Mouse (Mus musculus) R1 (cell line): Measurements from ENCODE around the gene Pou3f1.

Experiments used
- DNase-seq: peaks from one replicate; pipeline ENCODE4 v3.0.0-alpha.2; 2018; ENCODE audit warnings: low read depth, low spot score

Gene Pou3f1

GRCm38 (mm10) chr4:124656518-124656853 is at the start of gene Pou3f1:
Gene Pou3f1 (plus strand): TSS chr4:124656807.
- no peak for DNase-seq

GRCm38 (mm10) chr4:124607166-124607565 is 49.4 kb upstream of the Pou3f1 start:
- DNase-seq, result peak; percentile 30

- DNase-seq, result no peak
Measured at GRCm38 (mm10) chr4:124610066-124610465, 46.5 kb upstream of the Pou3f1 start.

- DNase-seq, result no peak
Measured at GRCm38 (mm10) chr4:124610703-124611102, 45.9 kb upstream of the Pou3f1 start, which contains the start of gene 3100002H09Rik. Gene 3100002H09Rik (minus strand): TSS chr4:124610803.

GRCm38 (mm10) chr4:124611768-124612167 is 44.8 kb upstream of the Pou3f1 start:
- DNase-seq, result no peak

GRCm38 (mm10) chr4:124614189-124614588 is 42.4 kb upstream of the Pou3f1 start:
- DNase-seq, result peak; percentile 96

GRCm38 (mm10) chr4:124615406-124615960 is 41.1 kb upstream of the Pou3f1 start:
- DNase-seq, result no peak

- no peak for DNase-seq
Measured at GRCm38 (mm10) chr4:124615986-124616385, 40.6 kb upstream of the Pou3f1 start.

GRCm38 (mm10) chr4:124616636-124617035 is 40.0 kb upstream of the Pou3f1 start:
- DNase-seq, result no peak

GRCm38 (mm10) chr4:124618599-124618998 is 38.0 kb upstream of the Pou3f1 start:
- no peak for DNase-seq

GRCm38 (mm10) chr4:124621406-124621805 is 35.2 kb upstream of the Pou3f1 start:
- peak; percentile 62 for DNase-seq

- no peak for DNase-seq
Measured at GRCm38 (mm10) chr4:124622566-124622965, 34.0 kb upstream of the Pou3f1 start.

- no peak for DNase-seq
Measured at GRCm38 (mm10) chr4:124624111-124624581, 32.5 kb upstream of the Pou3f1 start.

- DNase-seq, result no peak
Measured at GRCm38 (mm10) chr4:124626836-124627235, 29.8 kb upstream of the Pou3f1 start.

- peak; percentile 97 for DNase-seq
Measured at GRCm38 (mm10) chr4:124631456-124631855, 25.2 kb upstream of the Pou3f1 start.

GRCm38 (mm10) chr4:124632856-124633255 is 23.8 kb upstream of the Pou3f1 start:
- no peak for DNase-seq

GRCm38 (mm10) chr4:124633281-124633680 is 23.3 kb upstream of the Pou3f1 start:
- DNase-seq, result peak; percentile 80

GRCm38 (mm10) chr4:124639715-124640114 is 16.9 kb upstream of the Pou3f1 start:
- peak; percentile 75 for DNase-seq

- no peak for DNase-seq
Measured at GRCm38 (mm10) chr4:124643859-124644258, 12.7 kb upstream of the Pou3f1 start.

- DNase-seq, result peak; percentile 73
Measured at GRCm38 (mm10) chr4:124644974-124645433, 11.6 kb upstream of the Pou3f1 start.

- peak; percentile 94 for DNase-seq
Measured at GRCm38 (mm10) chr4:124646591-124646990, 10.0 kb upstream of the Pou3f1 start.

- peak; percentile 61 for DNase-seq
Measured at GRCm38 (mm10) chr4:124647909-124648308, 8.7 kb upstream of the Pou3f1 start.

- DNase-seq, result peak; percentile 60
Measured at GRCm38 (mm10) chr4:124652886-124653285, 3.7 kb upstream of the Pou3f1 start.
